10 mouse cellular contexts compared by ENCODE assay signal in genomic region chr12:12580763-12581178, GRCm38 (mm10).
DNase-seq lines count a peak whose midpoint lies in the region; ATAC-seq and TF ChIP-seq lines count a peak whose summit lies in the region.
"Had no signal": no experiment of that assay in that cellular context is flagged by ENCODE, and none has a peak within 500 bp of the region (broad histone marks: within the 10 kb centered on the region; RNA-seq: fewer than 3 reads in every experiment).

No protein-coding gene starts in this region.

- H3K27me3 ChIP-seq in hindbrain, embryonic 10.5 days (ENCODE audit: insufficient read depth, poor library complexity, severe bottlenecking): peaks cover 4% of the 10 kb centered on the region; the same call in 1 of the 2 replicates
- no peaks in the 10 kb centered on the region for H3K27me3 ChIP-seq in hindbrain, postnatal 0 days (ENCODE audit: insufficient read depth, low read length)
- H3K27me3 ChIP-seq in forebrain, embryonic 13.5 days: no peaks in the 10 kb centered on the region

- peaks cover 43% of the 10 kb centered on the region for H3K4me1 ChIP-seq in hindbrain, embryonic 10.5 days (replicated peaks)
- 0 out of 2 replicates have a peak, but pooled peaks cover 4% of the 10 kb centered on the region for H3K4me1 ChIP-seq in hindbrain, postnatal 0 days (ENCODE audit: insufficient read depth, low read length)
- H3K4me1 ChIP-seq in forebrain, embryonic 13.5 days: peaks cover 58% of the 10 kb centered on the region

- ATAC-seq in hindbrain, postnatal 0 days: no peak
- peak; percentile 10; the same call in 1 of the 2 replicates for ATAC-seq in forebrain, embryonic 13.5 days
- ATAC-seq: Patski had no signal

- no peaks in the 10 kb centered on the region for H3K9me3 ChIP-seq in hindbrain, embryonic 10.5 days
- H3K9me3 ChIP-seq in hindbrain, postnatal 0 days (ENCODE audit: low read length): no peaks in the 10 kb centered on the region
- no peaks in the 10 kb centered on the region for H3K9me3 ChIP-seq in forebrain, embryonic 13.5 days (replicated peaks)

- TF ChIP-seq CTCF in hindbrain, postnatal 0 days (IDR thresholded peaks at IDR 0.05; ENCODE audit: low read depth): no peak

- H3K9ac ChIP-seq in hindbrain, postnatal 0 days (replicated peaks; ENCODE audit: low read length): no peak overlapping the region
- H3K9ac ChIP-seq in forebrain, embryonic 13.5 days: no peak overlapping the region

- WGBS in hindbrain, embryonic 10.5 days: 2% methylated on average over 8 of the region's 8 CpGs
- WGBS in hindbrain, postnatal 0 days: 18% methylated on average over 8 of the region's 8 CpGs
- WGBS in forebrain, embryonic 13.5 days: 2% methylated on average over 8 of the region's 8 CpGs

- peak; percentile 35 for DNase-seq in hindbrain, embryonic 10.5 days (ENCODE audit: low spot score)
- DNase-seq in hindbrain, postnatal 0 days (ENCODE audit: low spot score): no peak
- DNase-seq in lung, postnatal 10 days: peak; percentile 31
- DNase-seq in spleen, adult 18-20 months: peak; percentile 70 to 79
- DNase-seq in cerebellum, adult 11 months: no peak
- no peak for DNase-seq in adrenal gland, adult 8-10 months
- DNase-seq in layer of hippocampus, postnatal 10 days (ENCODE audit: low spot score in 2 of 2): no peak

- H3K4me2 ChIP-seq in hindbrain, postnatal 0 days (ENCODE audit: low read depth, low read length): no peak overlapping the region
- peak overlapping the region; percentile 40; the same call in 1 of the 2 replicates for H3K4me2 ChIP-seq in forebrain, embryonic 13.5 days

- peak overlapping the region; percentile 23 for H3K4me3 ChIP-seq in hindbrain, embryonic 10.5 days
- H3K4me3 ChIP-seq in hindbrain, postnatal 0 days (ENCODE audit: low read length): no peak overlapping the region
- no peak overlapping the region for H3K4me3 ChIP-seq in forebrain, embryonic 13.5 days

- no peaks in the 10 kb centered on the region for H3K36me3 ChIP-seq in hindbrain, embryonic 10.5 days
- no peaks in the 10 kb centered on the region for H3K36me3 ChIP-seq in hindbrain, postnatal 0 days (ENCODE audit: insufficient read depth, low read length)
- H3K36me3 ChIP-seq in forebrain, embryonic 13.5 days (ENCODE audit: poor library complexity, severe bottlenecking): no peaks in the 10 kb centered on the region

- H3K27ac ChIP-seq in hindbrain, embryonic 10.5 days: peak overlapping the region; percentile 84
- H3K27ac ChIP-seq in hindbrain, postnatal 0 days: no peak overlapping the region
- H3K27ac ChIP-seq in forebrain, embryonic 13.5 days: peak overlapping the region; percentile 57
- H3K27ac ChIP-seq: kidney, postnatal 0 days had no signal

Comparison
In these comparisons a context has a peak if more than half of its experiments do, and no peak if none do; other contexts are left out.
1. DNase-seq: peak in hindbrain, embryonic 10.5 days (single experiment), lung, postnatal 10 days (single experiment) and spleen, adult 18-20 months (2 of 2); none in hindbrain, postnatal 0 days (single experiment), cerebellum, adult 11 months (single experiment), adrenal gland, adult 8-10 months (single experiment) and layer of hippocampus, postnatal 10 days (0 of 2).